Mouse (Mus musculus): ENCODE data around the gene Piwil4. TPM values are rescaled to one million over a fixed set of nuclear protein-coding genes. Genes with fewer than 3 reads are reported as not detected.
"Not testable (repeated sequence)": the region's sequence is repeated elsewhere in the genome, so short reads cannot be mapped to it uniquely, and the experiment has no call there.

The Piwil4 gene
- total RNA-seq, 2 experiments from 2014 or later = not detected

GRCm38 (mm10) chr9:14680584-14680983, 59.9 kb downstream of the Piwil4 start:
- no peak for DNase-seq (ENCODE audit: low spot score in 2 of 2)
- intact Hi-C loops (cut with DNase I) = no loop called here

GRCm38 (mm10) chr9:14675707-14676691, 64.5 kb downstream of the Piwil4 start:
- no peak for DNase-seq (ENCODE audit: low spot score in 2 of 2)
- intact Hi-C loops (cut with DNase I) = no loop called here

- intact Hi-C loops (cut with DNase I) = no loop called here
- peak; percentile 23 to 33 for DNase-seq (ENCODE audit: low spot score in 2 of 2)
Measured at GRCm38 (mm10) chr9:14674506-14674905, 66.0 kb downstream of the Piwil4 start.

GRCm38 (mm10) chr9:14673109-14673508, 67.4 kb downstream of the Piwil4 start:
- intact Hi-C loops (cut with DNase I) = no loop called here
- DNase-seq (ENCODE audit: low spot score in 2 of 2) = no peak

- intact Hi-C loops (cut with DNase I); DNase-seq (ENCODE audit: low spot score in 2 of 2): not testable (repeated sequence)
Measured at GRCm38 (mm10) chr9:14671965-14672364, 68.6 kb downstream of the Piwil4 start.

- intact Hi-C loops (cut with DNase I) = no loop called here
- DNase-seq (ENCODE audit: low spot score in 2 of 2) = no peak
Measured at GRCm38 (mm10) chr9:14668382-14668781, 72.2 kb downstream of the Piwil4 start.

- intact Hi-C loops (cut with DNase I) = no loop called here
- DNase-seq (ENCODE audit: low spot score in 2 of 2) = no peak
Measured at GRCm38 (mm10) chr9:14666071-14666470, 74.5 kb downstream of the Piwil4 start.

GRCm38 (mm10) chr9:14663591-14663990, 76.9 kb downstream of the Piwil4 start:
- no peak for DNase-seq (ENCODE audit: low spot score in 2 of 2)
- intact Hi-C loops (cut with DNase I) = no loop called here

GRCm38 (mm10) chr9:14662876-14663275, 77.7 kb downstream of the Piwil4 start:
- intact Hi-C loops (cut with DNase I) = no loop called here
- DNase-seq (ENCODE audit: low spot score in 2 of 2) = no peak

- DNase-seq (ENCODE audit: low spot score in 2 of 2) = no peak
- intact Hi-C loops (cut with DNase I) = no loop called here
Measured at GRCm38 (mm10) chr9:14662138-14662537, 78.4 kb downstream of the Piwil4 start.

- intact Hi-C loops (cut with DNase I) = no loop called here
Measured at GRCm38 (mm10) chr9:14657926-14658325, 82.6 kb downstream of the Piwil4 start.

GRCm38 (mm10) chr9:14654010-14654409, 86.5 kb downstream of the Piwil4 start:
- no peak for DNase-seq (ENCODE audit: low spot score in 2 of 2)
- intact Hi-C loops (cut with DNase I) = no loop called here

More at GRCm38 (mm10) chr9:14657926-14658325, 82.6 kb downstream of the Piwil4 start:
- DNase-seq (ENCODE audit: low spot score in 2 of 2) = no peak

GRCm38 (mm10) chr9:14652761-14653160, 87.8 kb downstream of the Piwil4 start:
- DNase-seq (ENCODE audit: low spot score in 2 of 2) = no peak

GRCm38 (mm10) chr9:14647849-14648248, 92.7 kb downstream of the Piwil4 start:
- intact Hi-C loops (cut with DNase I) = no loop called here
- no peak for DNase-seq (ENCODE audit: low spot score in 2 of 2)

More at GRCm38 (mm10) chr9:14652761-14653160, 87.8 kb downstream of the Piwil4 start:
- intact Hi-C loops (cut with DNase I) = no loop called here

- intact Hi-C loops (cut with DNase I) = no loop called here
- no peak for DNase-seq (ENCODE audit: low spot score in 2 of 2)
Measured at GRCm38 (mm10) chr9:14646641-14647040, 93.9 kb downstream of the Piwil4 start.

Other genes with a start within 250 kb of the Piwil4 start
- gene Kdm4d, start 240.3 kb downstream of the Piwil4 start, total RNA-seq (2021) = 1 to 10 TPM; 1.4 to 1.6 TPM
- 10 to 100 TPM; 75.2 to 79.1 TPM for gene Cwc15, start 240.1 kb downstream of the Piwil4 start, total RNA-seq (2021)
- gene Amotl1, start 95.7 kb downstream of the Piwil4 start, total RNA-seq (2021) = 10 to 100 TPM; 12.9 to 15.8 TPM
- under 1 TPM; 0.36 to 0.55 TPM for gene Fut4, start 11.7 kb upstream of the Piwil4 start, total RNA-seq (2021)
- under 1 TPM in 1 of 2 experiments, not detected in 1; 0.93 TPM for gene 1700012B09Rik, start 30.3 kb upstream of the Piwil4 start, total RNA-seq (2021)
- 10 to 100 TPM; 10.9 to 11.7 TPM for gene Mre11a, start 43.9 kb upstream of the Piwil4 start, total RNA-seq (2021)
- 10 to 100 TPM; 15.6 to 17.8 TPM for gene Ankrd49, start 44.1 kb upstream of the Piwil4 start, total RNA-seq (2021)
- gene Gpr83, start 119.5 kb upstream of the Piwil4 start, total RNA-seq (2021) = 10 to 100 TPM; 11.7 to 14.0 TPM
- gene Izumo1r, start 163.2 kb upstream of the Piwil4 start, total RNA-seq (2021) = not detected

Data from left cerebral cortex, postnatal 14 days (tissue).